Mouse (Mus musculus): Measurements from ENCODE around the gene Zdhhc5.
"Not testable (repeated sequence)": the region's sequence is repeated elsewhere in the genome, so short reads cannot be mapped to it uniquely, and the experiment has no call there.

Zdhhc5 gene

GRCm38 (mm10) chr2:84690050-84690449 is 24.9 kb downstream of the Zdhhc5 start:
- DNase-seq = no peak

- no peak for DNase-seq
These were observed 26.7 kb downstream of the Zdhhc5 start for GRCm38 (mm10) chr2:84688080-84688844.

- DNase-seq = no peak
These were observed 32.3 kb downstream of the Zdhhc5 start for GRCm38 (mm10) chr2:84682605-84683183.

GRCm38 (mm10) chr2:84679016-84679415 is 36.0 kb downstream of the Zdhhc5 start, which contains the start of gene Tmx2:
Gene Tmx2 (minus strand): TSS chr2:84679140.
- DNase-seq = peak in 1 of 2 experiments; percentile 9

GRCm38 (mm10) chr2:84677968-84678880 is 36.8 kb downstream of the Zdhhc5 start, which contains the start of the genes Gm28635 and Med19:
Gene Gm28635 (minus strand): TSS chr2:84678041.
Gene Med19 (plus strand): TSS chr2:84678402.
- peak; percentile 91 to 93 for DNase-seq

- DNase-seq = no peak
These were observed 37.6 kb downstream of the Zdhhc5 start for GRCm38 (mm10) chr2:84677270-84677967.

- not testable (repeated sequence) for DNase-seq
These were observed 43.4 kb downstream of the Zdhhc5 start for GRCm38 (mm10) chr2:84671535-84671934.

GRCm38 (mm10) chr2:84670569-84670933 is 44.4 kb downstream of the Zdhhc5 start, which contains the start of gene Selenoh:
Gene Selenoh (minus strand): TSS chr2:84670770.
- DNase-seq = peak; percentile 86 to 89

GRCm38 (mm10) chr2:84669828-84670568 is 45.0 kb downstream of the Zdhhc5 start:
- DNase-seq = no peak

- DNase-seq = no peak
These were observed 48.9 kb downstream of the Zdhhc5 start for GRCm38 (mm10) chr2:84666081-84666480.

GRCm38 (mm10) chr2:84662866-84663265 is 52.1 kb downstream of the Zdhhc5 start:
- DNase-seq = peak; percentile 68 to 74

- DNase-seq = peak; percentile 60 to 75
These were observed 54.7 kb downstream of the Zdhhc5 start for GRCm38 (mm10) chr2:84660253-84660652.

- no peak for DNase-seq
These were observed 56.2 kb downstream of the Zdhhc5 start, which contains the start of gene Btbd18 for GRCm38 (mm10) chr2:84658806-84659205. Gene Btbd18 (plus strand): TSS chr2:84659079.

GRCm38 (mm10) chr2:84655864-84656263 is 59.1 kb downstream of the Zdhhc5 start:
- DNase-seq = peak; percentile 34 to 47

- DNase-seq = no peak
These were observed 61.6 kb downstream of the Zdhhc5 start for GRCm38 (mm10) chr2:84653354-84653753.

- DNase-seq = no peak
These were observed 64.3 kb downstream of the Zdhhc5 start, which contains the start of gene Ctnnd1 for GRCm38 (mm10) chr2:84650464-84651195. Gene Ctnnd1 (minus strand): TSS chr2:84650765.

- DNase-seq = no peak
These were observed 65.3 kb downstream of the Zdhhc5 start for GRCm38 (mm10) chr2:84649674-84650073.

GRCm38 (mm10) chr2:84648369-84648768 is 66.6 kb downstream of the Zdhhc5 start:
- DNase-seq = no peak

GRCm38 (mm10) chr2:84647051-84647568 is 67.9 kb downstream of the Zdhhc5 start:
- DNase-seq = no peak

- DNase-seq = no peak
These were observed 68.8 kb downstream of the Zdhhc5 start for GRCm38 (mm10) chr2:84646138-84646537.
